Mouse (Mus musculus): ENCODE measurements around the gene Ube2d1.
A peak's percentile ranks its signal among the peaks of the same experiment; 100 is the strongest.

The Ube2d1 gene

DNA sequence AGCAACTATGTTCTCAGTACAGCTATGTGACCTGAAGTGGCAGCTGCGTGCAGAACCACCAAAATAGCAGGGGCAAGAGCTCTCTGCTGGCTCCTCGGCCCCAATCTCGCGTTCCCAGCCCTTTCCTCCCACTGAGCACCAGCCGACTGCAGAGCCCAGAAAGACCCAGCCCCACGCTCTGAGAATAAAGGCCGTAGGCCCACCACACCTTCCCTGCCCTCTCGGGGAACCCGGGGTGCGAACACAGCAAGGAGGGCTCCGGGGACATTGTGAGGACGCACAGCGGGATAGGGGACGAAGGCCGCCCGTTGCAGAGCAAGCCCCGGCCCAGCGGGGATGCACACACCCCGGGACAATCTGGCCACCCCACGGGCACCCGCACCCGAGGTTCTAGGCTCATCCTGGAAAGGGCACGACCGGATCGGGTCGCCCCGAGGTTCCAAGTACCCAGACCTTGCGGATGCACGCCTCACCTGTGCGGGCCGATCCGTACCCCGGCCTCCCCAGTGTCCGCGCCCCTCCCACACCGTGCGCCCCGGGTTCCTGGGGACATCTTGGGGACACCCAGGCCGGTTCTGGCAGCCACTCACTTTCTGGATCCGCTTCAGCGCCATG, 444 bp downstream of the Ube2d1 start:
- peak; percentile 70 for DNase-seq (ENCODE audit: low read depth, low spot score)

- DNase-seq (ENCODE audit: low read depth, low spot score), result no peak
Measured at GRCm38 (mm10) chr10:71284131-71284510, 941 bp downstream of the Ube2d1 start.

GRCm38 (mm10) chr10:71273008-71273739, 11.9 kb downstream of the Ube2d1 start:
- DNase-seq (ENCODE audit: low read depth, low spot score), result no peak

- no peak for DNase-seq (ENCODE audit: low read depth, low spot score)
Measured at GRCm38 (mm10) chr10:71267973-71268372, 17.1 kb downstream of the Ube2d1 start.

- peak; percentile 36 for DNase-seq (ENCODE audit: low read depth, low spot score)
Measured at GRCm38 (mm10) chr10:71267511-71267910, 17.6 kb downstream of the Ube2d1 start.

DNA sequence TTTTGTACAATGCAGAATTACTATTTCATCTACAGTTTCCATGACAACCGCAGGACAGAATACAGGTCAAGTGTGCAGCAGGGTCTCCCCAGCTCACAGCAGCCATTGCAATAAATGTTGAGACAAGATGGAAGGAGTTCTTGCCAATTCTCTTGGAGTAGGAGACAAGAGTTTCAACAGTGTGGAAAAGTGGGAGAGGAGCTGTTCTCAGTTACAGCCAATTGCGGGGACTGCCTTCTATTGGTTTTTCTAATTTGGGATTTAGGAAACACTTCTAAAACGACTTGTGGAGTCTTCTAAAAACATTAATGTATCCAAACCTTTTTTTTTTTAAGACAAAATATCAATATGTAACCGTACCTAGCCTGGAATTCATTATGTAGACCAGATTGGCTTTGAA, 20.0 kb downstream of the Ube2d1 start:
- no peak for DNase-seq (ENCODE audit: low read depth, low spot score)

DNA sequence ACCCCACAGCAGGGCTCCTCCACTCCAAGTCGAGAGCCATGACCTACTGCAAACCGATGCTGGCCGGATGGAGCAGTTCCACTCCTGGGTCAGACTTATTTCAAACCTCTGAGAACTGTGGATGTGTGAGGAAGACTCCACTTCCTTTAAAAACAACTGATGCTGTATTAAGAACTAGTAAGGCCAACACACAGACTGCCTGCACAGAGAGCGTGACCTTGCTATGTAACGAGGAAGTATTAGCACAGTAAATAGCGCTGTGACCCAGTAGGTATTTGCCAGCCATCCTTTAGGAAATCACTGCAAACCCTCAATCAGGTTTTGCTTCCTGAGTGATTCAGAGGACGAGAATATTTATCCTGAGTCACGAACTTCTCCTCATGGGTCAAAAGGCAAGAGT, 23.4 kb downstream of the Ube2d1 start:
- DNase-seq (ENCODE audit: low read depth, low spot score), result no peak

GRCm38 (mm10) chr10:71258943-71259342, 26.1 kb downstream of the Ube2d1 start:
- DNase-seq (ENCODE audit: low read depth, low spot score), result no peak

GRCm38 (mm10) chr10:71258516-71258915, 26.5 kb downstream of the Ube2d1 start:
- no peak for DNase-seq (ENCODE audit: low read depth, low spot score)

DNA sequence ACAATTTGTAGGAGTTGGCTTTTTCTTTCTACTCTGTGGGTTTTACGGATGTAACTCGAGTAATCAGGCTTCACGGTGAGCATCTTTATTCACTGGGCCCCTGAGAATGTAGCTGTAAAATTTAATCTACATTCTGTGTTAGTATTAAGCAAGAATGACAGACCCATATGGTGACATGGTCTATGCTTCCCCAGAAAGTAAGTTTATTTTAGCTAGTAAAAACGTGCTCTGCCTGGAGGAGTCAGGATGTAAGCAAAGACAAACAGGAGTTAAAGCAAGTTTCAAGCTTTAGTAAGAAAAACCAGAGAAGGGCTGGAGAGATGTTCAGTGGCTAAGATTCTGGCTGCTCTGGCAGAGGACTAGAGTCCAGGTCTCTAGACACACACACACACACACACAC, 31.9 kb downstream of the Ube2d1 start:
- no peak for DNase-seq (ENCODE audit: low read depth, low spot score)

- DNase-seq (ENCODE audit: low read depth, low spot score), result no peak
Measured at GRCm38 (mm10) chr10:71252421-71252820, 32.6 kb downstream of the Ube2d1 start.

GRCm38 (mm10) chr10:71251846-71252245, 33.2 kb downstream of the Ube2d1 start:
- no peak for DNase-seq (ENCODE audit: low read depth, low spot score)

- no peak for DNase-seq (ENCODE audit: low read depth, low spot score)
Measured at GRCm38 (mm10) chr10:71251256-71251655, 33.8 kb downstream of the Ube2d1 start.

- no peak for DNase-seq (ENCODE audit: low read depth, low spot score)
Measured at GRCm38 (mm10) chr10:71250472-71250871, 34.6 kb downstream of the Ube2d1 start.

DNA sequence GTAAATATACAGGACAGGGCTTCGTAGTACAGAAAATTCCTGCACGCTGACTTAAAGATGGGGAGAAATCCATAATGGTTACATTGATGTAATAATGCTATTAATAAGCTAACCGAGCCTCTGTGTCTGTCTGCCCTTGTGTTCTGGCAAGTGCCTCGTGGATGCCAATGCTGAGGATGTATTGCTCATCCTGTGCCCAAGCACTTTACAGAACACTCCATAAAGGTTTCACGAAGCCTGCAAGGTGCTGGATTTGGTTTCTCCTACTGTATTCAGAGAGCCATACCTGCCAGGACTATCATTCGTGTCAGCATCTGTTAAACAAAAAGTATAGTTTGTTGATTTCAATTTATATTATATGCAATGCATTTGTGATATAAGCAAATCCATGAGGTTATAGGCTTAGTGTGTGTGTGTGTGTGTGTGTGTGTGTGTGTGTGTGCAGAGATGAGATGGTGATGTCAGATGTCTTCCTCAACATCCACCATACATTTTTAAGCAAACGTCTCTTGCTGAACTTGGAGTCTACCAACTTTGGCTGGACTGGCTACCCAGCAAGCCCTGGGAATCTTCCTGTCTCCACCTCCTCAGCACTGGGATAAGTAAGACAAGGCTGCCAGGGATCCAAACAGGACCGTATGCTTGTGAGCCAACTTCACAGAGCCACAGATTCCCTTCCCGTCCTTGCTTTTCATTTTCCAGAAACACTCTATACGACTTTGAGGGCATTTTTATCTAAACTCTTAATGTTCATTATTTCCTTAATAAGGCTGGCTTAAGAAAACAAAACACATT, 35.8 kb downstream of the Ube2d1 start:
- DNase-seq (ENCODE audit: low read depth, low spot score), result no peak

DNA sequence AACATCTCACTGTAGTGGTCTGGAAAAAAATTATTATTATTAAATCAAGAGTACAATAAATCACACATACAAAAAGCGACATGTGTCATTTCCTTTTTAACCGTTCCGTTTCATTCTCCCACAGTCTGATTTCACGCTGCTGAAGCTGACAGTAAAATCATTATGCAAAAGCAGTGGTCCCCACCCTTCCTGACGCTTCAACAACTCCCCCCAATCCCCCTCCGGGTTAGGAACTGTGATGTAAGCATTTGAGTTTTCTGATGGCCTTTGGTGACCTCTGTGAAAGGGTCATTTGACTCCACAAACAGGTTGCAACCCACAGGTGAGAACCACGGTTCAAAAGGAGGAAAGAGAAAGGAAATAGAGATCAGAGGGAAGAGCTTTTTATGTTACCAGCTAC, 38.1 kb downstream of the Ube2d1 start:
- no peak for DNase-seq (ENCODE audit: low read depth, low spot score)

- peak; percentile 47 for DNase-seq (ENCODE audit: low read depth, low spot score)
Measured at GRCm38 (mm10) chr10:71239479-71240120, 45.5 kb downstream of the Ube2d1 start.

- no peak for DNase-seq (ENCODE audit: low read depth, low spot score)
Measured at GRCm38 (mm10) chr10:71238240-71238554, 46.9 kb downstream of the Ube2d1 start, which contains the start of gene Tfam. Gene Tfam (minus strand): TSS chr10:71238280.

GRCm38 (mm10) chr10:71237516-71238239, 47.4 kb downstream of the Ube2d1 start:
- peak; percentile 97 for DNase-seq (ENCODE audit: low read depth, low spot score)

GRCm38 (mm10) chr10:71234071-71234470, 51.0 kb downstream of the Ube2d1 start:
- no peak for DNase-seq (ENCODE audit: low read depth, low spot score)

GRCm38 (mm10) chr10:71225894-71226293, 59.2 kb downstream of the Ube2d1 start:
- peak; percentile 81 for DNase-seq (ENCODE audit: low read depth, low spot score)

DNA sequence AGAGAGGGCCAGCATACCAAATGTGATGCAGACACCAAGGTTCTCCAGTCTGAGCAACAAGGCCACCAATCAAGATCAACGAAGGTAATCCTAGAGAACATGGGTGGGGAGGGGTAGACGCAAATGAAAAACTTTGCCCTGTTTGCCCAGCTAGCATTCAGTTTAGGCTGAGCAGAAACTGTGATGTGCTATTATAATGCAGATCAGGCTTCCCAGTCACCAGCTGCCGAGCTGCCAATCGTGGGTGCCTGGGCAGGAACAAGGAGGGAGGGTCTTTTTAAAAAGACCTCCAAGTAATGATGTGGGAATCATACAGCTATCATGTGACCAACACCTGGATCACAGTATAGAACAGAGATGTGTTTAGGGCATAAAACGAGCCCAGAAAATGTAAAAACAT, 62.0 kb downstream of the Ube2d1 start:
- no peak for DNase-seq (ENCODE audit: low read depth, low spot score)

Data from R1 (cell line).